Mouse (Mus musculus) liver, embryonic 14.5 days (tissue): ENCODE measurements around the gene Tle1. TPM values are rescaled to one million over a fixed set of nuclear protein-coding genes. Genes with fewer than 3 reads are reported as not detected.

Source experiments
- ATAC-seq: fragments of 200-750 bp; cut with Nextera tagmentation; 2 replicates; pipeline ENCODE4 v1.8.0; 2017; ENCODE audit warnings: moderate number of reproducible peaks, mild to moderate bottlenecking, moderate library complexity; ENCODE audit not compliant: insufficient read depth
- DNase-seq, 3 experiments: peaks; one replicate each; pipeline ENCODE4 v3.0.0-alpha.2; 2012 to 2013; ENCODE audit warnings: low read depth in 3 of 3, low spot score in 3 of 3
- H3K27ac ChIP-seq: fragments of 300-500 bp; sonication (generic); 2 replicates; pipeline ENCODE4 v1.5.1; 2014; ENCODE audit warnings: moderate library complexity, mild to moderate bottlenecking, control low read depth, inconsistent platforms
- H3K27me3 ChIP-seq: fragments of 300-500 bp; sonication (generic); 2 replicates; pipeline ENCODE4 v1.6.1; 2014; ENCODE audit warnings: mild to moderate bottlenecking, low read length, moderate library complexity; ENCODE audit not compliant: control insufficient read depth, insufficient read depth
- H3K36me3 ChIP-seq: fragments of 300-500 bp; sonication (generic); replicated peaks from 2 replicates; pipeline ENCODE4 v1.6.1; 2014; ENCODE audit warnings: low read depth; ENCODE audit not compliant: control insufficient read depth, insufficient read depth
- H3K4me1 ChIP-seq, 2 experiments: fragments of 200-500 bp in 1 of 2; fragments of 300-500 bp in 1 of 2; sonication (generic) in 1 of 2; replicated peaks; 2 replicates each; pipeline ENCODE4 v1.6.1; 2012 to 2014; ENCODE audit warnings: antibody characterized with exemption in 1 of 2, inconsistent platforms in 1 of 2, low read length in 1 of 2; ENCODE audit not compliant: control insufficient read depth in 2 of 2, insufficient read depth in 2 of 2
- H3K4me2 ChIP-seq: fragments of 300-500 bp; sonication (generic); 2 replicates; pipeline ENCODE4 v1.6.1; 2014; ENCODE audit warnings: low read depth, mild to moderate bottlenecking, control low read depth, moderate library complexity
- H3K4me3 ChIP-seq, 2 experiments: fragments of 200-500 bp in 1 of 2; fragments of 300-500 bp in 1 of 2; sonication (generic) in 1 of 2; 2 replicates each; pipeline ENCODE4 v1.5.1; 2012 to 2014; ENCODE audit warnings: low read depth in 2 of 2, low read length in 2 of 2, mild to moderate bottlenecking in 2 of 2, control low read depth in 1 of 2, inconsistent platforms in 1 of 2, moderate library complexity in 1 of 2; ENCODE audit not compliant: insufficient read depth in 1 of 2
- H3K9ac ChIP-seq: fragments of 300-500 bp; sonication (generic); replicated peaks from 2 replicates; pipeline ENCODE4 v1.6.1; 2014; ENCODE audit warnings: mild to moderate bottlenecking, control low read depth, moderate library complexity
- H3K9me3 ChIP-seq: fragments of 300-500 bp; sonication (generic); 2 replicates; pipeline ENCODE4 v1.6.1; 2016; ENCODE audit warnings: low read length, mixed read lengths; ENCODE audit not compliant: control insufficient read depth
- CTCF ChIP-seq: IDR thresholded peaks from 2 replicates; pipeline ENCODE4 v1.5.1; 2016; ENCODE audit warnings: antibody characterized with exemption, low read depth, control low read depth
- EP300 ChIP-seq: IDR thresholded peaks from 2 replicates; pipeline ENCODE4 v1.6.1; 2016; ENCODE audit warnings: antibody characterized with exemption, low read depth
- WGBS: fragments of 180-500 bp; shearing (Covaris S2); extraction: QIAGEN DNeasy Blood & Tissue Kit; methylation state at CpG from one replicate; pipeline ENCODE4 v1.1.7; 2014; ENCODE audit not compliant: insufficient replicate concordance; 5-methylcytosine and 5-hydroxymethylcytosine counted together
- polyA plus RNA-seq, 2 experiments: library from polyadenylated mRNA; depleted of rRNA in 1 of 2; stranded (reverse) in 1 of 2; unstranded in 1 of 2; fragments of >200 nt; fragmentation: Nextera tagmentation in 1 of 2; extraction: Ambion mirVana in 1 of 2; gene quantifications; 2 replicates each; pipeline versions ENCODE4 v1.2.1 to v1.2.3; 2012 to 2014

Tle1 gene
- polyA plus RNA-seq, 2 experiments: 5.8 to 9.1 TPM

DNA sequence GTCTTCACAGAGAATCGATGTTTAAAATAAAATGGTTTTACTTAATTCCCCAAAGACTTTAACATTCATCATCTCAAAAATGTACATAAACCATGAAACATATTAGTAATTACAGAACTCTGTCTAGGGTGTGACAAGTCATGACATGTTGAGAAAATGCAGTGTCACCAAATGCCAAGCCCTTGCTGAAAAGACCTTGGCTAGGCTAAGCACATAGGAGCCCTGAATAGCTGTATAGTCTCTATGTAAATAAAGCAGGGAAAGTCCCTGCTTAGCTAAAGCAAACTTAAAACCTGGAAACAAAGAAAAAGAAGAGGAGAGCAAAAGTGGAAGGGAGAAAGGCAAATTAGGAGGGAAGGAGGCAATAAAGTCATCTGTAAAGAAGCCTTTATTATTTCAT is 24.8 kb downstream of the Tle1 start:
- H3K4me3 ChIP-seq: no peak overlapping the region
- no peak overlapping the region for H3K9ac ChIP-seq
- H3K9me3 ChIP-seq: no peaks in the 10 kb centered on the region
- ATAC-seq (no peak), DNase-seq (no peak)
- no peaks in the 10 kb centered on the region for H3K27me3 ChIP-seq
- H3K4me1 ChIP-seq: no peaks in the 10 kb centered on the region
- H3K27ac ChIP-seq: no peak overlapping the region
- TF ChIP-seq EP300: no peak
- TF ChIP-seq CTCF: no peak
- 81% methylated on average over 1 of the region's 1 CpGs for WGBS
- H3K4me2 ChIP-seq: no peak overlapping the region
- no peaks in the 10 kb centered on the region for H3K36me3 ChIP-seq

DNA sequence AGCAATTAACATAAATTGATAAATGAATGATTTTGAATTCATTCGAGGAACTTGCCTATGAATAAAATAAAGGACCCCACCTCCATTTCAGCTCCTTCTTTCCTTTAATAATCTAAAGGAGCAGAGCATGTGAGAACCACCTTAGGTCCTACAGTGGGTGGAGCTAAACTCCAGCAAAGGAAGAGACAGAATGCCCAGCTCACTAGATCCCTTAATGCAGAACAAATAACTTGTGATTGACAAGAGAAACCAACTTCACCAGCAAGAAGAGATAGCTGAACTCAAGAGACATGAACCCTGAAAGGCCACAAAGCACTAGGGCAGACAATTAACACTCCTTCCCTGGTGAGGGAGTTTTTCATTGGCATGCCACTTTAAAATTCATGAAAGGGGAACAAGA is 32.5 kb downstream of the Tle1 start:
- Histone ChIP-seq H3K9ac (no peak overlapping the region), H3K4me1 (no peaks in the 10 kb centered on the region), H3K36me3 (no peaks in the 10 kb centered on the region; the same call in 1 of the 2 replicates), H3K4me3 (no peak overlapping the region), H3K4me2 (no peak overlapping the region), H3K27me3 (no peaks in the 10 kb centered on the region), H3K9me3 (no peaks in the 10 kb centered on the region), H3K27ac (no peak overlapping the region)
- DNase-seq (no peak), ATAC-seq (no peak)
- no peak for TF ChIP-seq EP300
- no peak for TF ChIP-seq CTCF
- 44% methylated on average over 1 of the region's 1 CpGs for WGBS

DNA sequence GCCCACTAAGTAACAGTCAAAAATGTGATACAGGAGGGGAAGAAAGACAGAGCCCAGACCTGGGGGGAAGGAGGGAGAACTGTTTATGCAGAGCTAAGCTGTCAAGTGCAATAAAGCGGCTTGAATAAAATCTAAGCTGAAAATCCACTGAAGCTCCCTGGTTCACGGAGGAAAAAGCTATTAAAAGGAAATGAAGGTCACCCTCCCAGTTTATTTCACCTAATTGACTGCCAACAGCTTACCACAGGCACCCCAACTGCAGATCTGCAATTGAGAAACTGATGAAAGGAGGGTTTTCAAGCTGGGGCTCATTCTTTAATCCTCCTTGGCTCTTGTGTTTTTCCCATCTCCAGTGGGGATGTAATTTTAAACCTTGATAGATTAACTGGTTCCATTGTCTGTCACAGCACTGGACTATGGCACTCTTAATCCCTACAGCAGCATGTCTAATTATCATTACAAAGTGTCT is 32.9 kb downstream of the Tle1 start:
- H3K36me3 ChIP-seq: no peaks in the 10 kb centered on the region; the same call in 1 of the 2 replicates
- peaks cover 0 to 3% of the 10 kb centered on the region in 2 experiments; a peak in 1 of 4 replicates for H3K4me1 ChIP-seq
- ATAC-seq (no peak), DNase-seq (no peak)
- 66% methylated on average over 2 of the region's 2 CpGs for WGBS
- no peak overlapping the region for H3K4me2 ChIP-seq
- no peaks in the 10 kb centered on the region for H3K9me3 ChIP-seq
- no peaks in the 10 kb centered on the region for H3K27me3 ChIP-seq
- H3K4me3 ChIP-seq: no peak overlapping the region
- H3K9ac ChIP-seq: no peak overlapping the region
- H3K27ac ChIP-seq: no peak overlapping the region
- TF ChIP-seq CTCF (no peak), EP300 (no peak)

DNA sequence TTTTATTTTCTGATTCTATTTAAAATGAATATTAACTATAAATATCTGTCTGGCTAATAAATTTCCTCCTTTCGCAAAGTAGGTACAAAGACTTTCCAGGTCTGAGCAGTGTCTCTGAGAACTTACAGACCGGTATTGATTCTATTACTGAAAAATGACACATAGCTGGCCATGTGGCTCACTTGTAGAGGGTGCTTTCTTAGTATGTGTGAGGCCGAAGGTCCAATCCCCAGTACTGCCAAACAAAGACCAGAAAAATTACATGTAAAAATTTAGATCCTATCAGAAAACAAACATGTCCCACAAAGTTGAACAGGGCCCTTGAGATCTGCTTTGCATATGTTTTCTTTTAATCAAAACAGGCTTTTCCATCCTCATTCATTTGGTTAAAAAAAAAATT is 33.5 kb downstream of the Tle1 start:
- 84% methylated on average over 3 of the region's 3 CpGs for WGBS

GRCm38 (mm10) chr4:72166561-72166960 is 34.2 kb downstream of the Tle1 start:
- no peak overlapping the region for H3K4me2 ChIP-seq
- no peak for DNase-seq
- H3K27ac ChIP-seq: no peak overlapping the region
- WGBS: 81% methylated on average over 2 of the region's 2 CpGs
- TF ChIP-seq EP300 (no peak), CTCF (no peak)
- no peaks in the 10 kb centered on the region; the same call in 1 of the 2 replicates for H3K36me3 ChIP-seq
- no peak for ATAC-seq
- peaks cover 4 to 6% of the 10 kb centered on the region in 2 experiments; a peak in 3 of 4 replicates for H3K4me1 ChIP-seq
- no peaks in the 10 kb centered on the region for H3K9me3 ChIP-seq
- H3K4me3 ChIP-seq: no peak overlapping the region
- no peak overlapping the region for H3K9ac ChIP-seq
- no peaks in the 10 kb centered on the region for H3K27me3 ChIP-seq

More for the DNA sequence above, 33.5 kb downstream of the Tle1 start:
- TF ChIP-seq CTCF (no peak), EP300 (no peak)
- ATAC-seq (no peak), DNase-seq (no peak)
- no peaks in the 10 kb centered on the region; the same call in 1 of the 2 replicates for H3K36me3 ChIP-seq
- no peak overlapping the region for H3K4me3 ChIP-seq
- H3K4me1 ChIP-seq: peaks cover 3 to 4% of the 10 kb centered on the region in 2 experiments; a peak in 1 of 4 replicates
- H3K4me2 ChIP-seq: no peak overlapping the region
- no peak overlapping the region for H3K9ac ChIP-seq
- no peak overlapping the region for H3K27ac ChIP-seq
- H3K27me3 ChIP-seq: no peaks in the 10 kb centered on the region
- H3K9me3 ChIP-seq: no peaks in the 10 kb centered on the region
